Mouse (Mus musculus) adrenal gland, adult 18-20 months (tissue): Measurements from ENCODE around the gene Serpina10. TPM values are rescaled to one million over a fixed set of nuclear protein-coding genes. Genes with fewer than 3 reads are reported as not detected.
"Not testable (repeated sequence)": the region's sequence is repeated elsewhere in the genome, so short reads cannot be mapped to it uniquely, and the experiment has no call there.

Experiments
- DNase-seq, 2 experiments: peaks; one replicate each; pipeline ENCODE4 v3.0.0; 2021 to 2022; ENCODE audit warnings: low spot score in 2 of 2
- total RNA-seq, 2 experiments: library from RNA; stranded (reverse); gene quantifications; 1 replicate in 1 of 2; 2 replicates in 1 of 2; pipeline ENCODE4 v1.2.3; 2021

Serpina10 gene
- total RNA-seq, 2 experiments from 2014 or later, result not detected

DNA sequence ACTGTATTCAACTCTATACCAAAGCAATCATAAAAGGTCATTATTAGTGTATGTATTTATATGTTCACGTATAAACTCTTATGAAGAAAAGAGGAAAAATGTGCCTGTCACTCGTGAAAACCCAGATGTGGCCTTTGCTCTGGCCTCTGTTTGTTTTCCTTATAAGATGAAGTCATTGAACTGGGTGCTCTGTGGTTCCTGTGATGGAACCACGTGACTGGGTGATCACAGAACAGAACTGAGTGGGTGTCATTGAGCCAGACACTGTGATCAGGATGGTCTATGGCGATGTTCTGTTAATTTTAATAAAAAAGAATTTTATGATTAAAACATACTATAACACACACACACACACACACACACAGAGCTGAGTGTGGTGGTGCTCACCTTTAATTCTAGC is 15.5 kb downstream of the Serpina10 start:
- no peak for DNase-seq

DNA sequence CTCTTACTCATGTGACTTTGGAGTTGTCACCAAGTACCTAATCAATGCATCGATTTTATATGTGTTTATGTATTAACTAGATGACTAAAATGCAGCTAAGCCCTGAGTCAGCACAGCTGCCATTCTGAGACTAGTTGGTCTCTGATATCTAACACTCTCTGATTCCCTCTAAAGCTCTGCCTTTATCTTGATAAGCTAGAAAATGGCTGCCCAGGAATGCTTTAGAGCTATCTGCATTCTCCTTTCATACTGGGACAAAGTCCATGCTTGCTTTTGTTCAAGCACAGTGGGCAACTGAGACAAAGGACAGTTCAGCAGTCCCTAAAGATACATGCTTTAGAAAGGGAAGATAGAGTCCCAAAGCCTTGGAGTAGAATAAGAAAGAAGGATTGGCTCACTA is 16.1 kb downstream of the Serpina10 start:
- DNase-seq, result no peak

DNA sequence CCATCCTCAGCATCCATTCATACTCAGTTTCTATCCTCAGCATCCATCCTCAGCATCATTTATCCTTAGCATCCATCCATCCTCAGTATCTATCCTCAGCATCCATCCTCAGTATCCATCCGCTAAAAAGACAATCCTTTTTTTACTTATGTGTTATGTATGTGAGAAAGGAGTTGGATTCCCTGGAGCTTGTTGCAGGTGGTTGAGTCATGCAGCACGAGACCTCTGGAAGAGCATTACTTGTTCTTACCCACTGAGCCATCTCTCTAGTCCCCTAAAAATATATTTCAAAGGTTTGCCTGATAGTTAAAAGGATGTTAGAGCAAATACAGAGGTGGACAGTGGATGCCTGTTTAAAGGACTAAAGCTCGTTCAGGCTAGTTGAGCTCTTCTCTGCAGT is 29.4 kb downstream of the Serpina10 start:
- no peak for DNase-seq

DNA sequence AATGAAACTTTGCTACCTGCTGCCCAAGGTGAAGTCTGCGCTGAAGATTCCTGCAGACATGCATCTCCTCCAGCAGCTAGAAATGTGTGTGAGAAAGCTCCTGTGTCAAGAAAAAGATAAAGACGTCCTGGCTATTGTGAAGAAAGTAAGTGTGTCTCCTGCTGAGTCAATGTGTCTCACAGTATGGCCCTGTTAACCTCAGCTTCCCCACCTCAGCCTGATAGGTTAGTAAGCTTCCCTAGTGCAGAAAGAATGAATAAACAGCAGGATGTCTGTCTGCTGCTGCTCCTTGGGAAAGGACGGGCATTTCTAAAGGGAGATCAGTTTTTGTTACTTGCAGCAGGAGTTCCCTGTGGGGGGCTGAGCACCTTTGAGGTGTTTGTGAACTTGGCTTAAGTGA is 30.9 kb downstream of the Serpina10 start:
- no peak for DNase-seq

DNA sequence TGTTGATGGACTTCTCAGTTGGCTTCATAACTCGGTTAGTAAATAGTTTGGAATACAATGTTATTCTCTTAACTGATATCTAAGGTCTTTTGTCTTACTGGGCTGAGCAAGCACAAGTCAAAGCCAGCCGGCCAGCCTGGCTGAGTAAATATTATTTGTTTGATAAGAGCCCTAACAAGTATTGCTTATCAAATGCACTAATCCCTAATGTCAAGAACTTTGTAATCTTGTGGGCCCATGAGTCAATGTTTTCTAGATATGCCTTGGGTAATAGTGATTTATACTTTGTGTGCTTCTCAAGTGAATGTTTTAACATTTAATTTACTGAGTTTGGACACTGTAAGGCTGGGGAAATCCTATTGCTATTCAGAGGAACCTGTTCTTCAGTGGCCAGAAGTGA is 32.8 kb downstream of the Serpina10 start:
- no peak for DNase-seq

DNA sequence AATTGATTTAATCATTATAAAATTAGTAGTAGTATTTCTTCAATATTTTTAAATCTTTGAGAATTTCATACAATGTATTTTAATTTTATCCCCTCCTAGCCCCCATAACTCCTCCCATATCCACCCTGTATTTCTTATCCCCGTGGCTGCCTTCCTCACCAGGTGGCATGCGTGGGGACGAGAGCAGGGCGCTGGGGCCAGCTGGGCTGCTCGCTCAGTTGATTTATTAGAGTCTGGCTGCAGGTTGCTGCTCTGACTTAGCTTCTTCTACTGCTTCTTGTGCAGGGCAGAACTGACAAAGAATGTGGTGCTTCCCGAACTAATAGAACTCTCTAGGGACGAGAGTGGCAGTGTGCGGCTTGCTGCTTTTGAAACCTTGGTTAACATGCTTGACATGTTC is 47.5 kb downstream of the Serpina10 start:
- no peak for DNase-seq

DNA sequence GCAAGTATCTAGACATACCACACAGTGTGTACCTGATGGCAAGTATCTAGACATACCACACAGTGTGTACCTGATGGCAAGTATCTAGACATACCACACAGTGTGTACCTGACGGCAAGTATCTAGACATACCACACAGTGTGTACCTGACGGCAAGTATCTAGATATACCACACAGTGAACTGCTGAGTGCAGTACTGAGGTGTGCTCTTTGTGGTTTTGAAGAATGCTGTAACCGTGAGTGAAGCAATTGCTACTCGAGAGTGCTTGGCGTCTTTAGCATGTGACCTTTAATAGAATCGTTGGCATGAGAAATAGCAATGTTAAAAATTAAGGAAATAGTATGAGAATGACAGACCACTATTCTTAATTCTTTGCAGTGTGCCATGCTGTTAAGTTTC is 53.1 kb downstream of the Serpina10 start:
- not testable (repeated sequence) for DNase-seq

DNA sequence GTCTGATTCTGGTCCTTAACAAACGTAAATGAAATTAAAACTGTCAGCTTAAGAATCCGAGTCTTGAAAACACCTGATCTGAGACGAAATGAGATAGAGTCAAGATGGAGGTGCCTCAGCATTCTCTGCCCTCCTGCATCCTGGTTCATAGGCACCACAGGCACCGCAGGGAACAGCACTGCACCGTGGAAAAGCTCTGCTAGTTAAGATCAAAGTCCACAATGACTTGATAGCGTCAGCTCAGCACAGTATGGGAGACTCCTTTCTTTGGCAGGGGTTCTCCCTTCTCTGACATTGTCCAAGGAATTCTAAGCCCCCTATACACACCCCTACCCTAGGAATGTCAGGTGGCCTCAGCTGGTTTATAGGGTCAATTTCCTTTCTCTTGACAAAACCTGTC is 61.6 kb downstream of the Serpina10 start:
- no peak for DNase-seq

DNA sequence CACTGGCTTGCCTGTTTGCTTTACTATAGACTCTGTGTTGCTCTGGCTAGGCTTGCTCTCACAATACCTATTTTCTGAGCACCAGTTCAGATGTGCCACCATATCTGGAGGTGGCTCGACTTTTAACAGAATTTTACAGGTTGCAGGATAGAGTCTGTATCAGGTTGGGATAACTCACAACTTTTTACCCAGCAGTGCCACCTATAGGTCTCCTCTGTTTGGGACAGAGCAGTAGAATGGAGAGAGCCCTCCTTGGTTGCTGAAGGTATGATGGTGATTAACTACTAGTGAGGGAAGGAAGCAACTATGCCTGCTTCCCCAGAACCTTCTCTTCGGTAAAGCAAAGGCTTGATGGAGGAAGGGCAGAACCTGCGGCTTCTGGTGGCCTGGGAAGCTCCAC is 64.1 kb downstream of the Serpina10 start:
- DNase-seq, result peak in 1 of 2 experiments; percentile 20

DNA sequence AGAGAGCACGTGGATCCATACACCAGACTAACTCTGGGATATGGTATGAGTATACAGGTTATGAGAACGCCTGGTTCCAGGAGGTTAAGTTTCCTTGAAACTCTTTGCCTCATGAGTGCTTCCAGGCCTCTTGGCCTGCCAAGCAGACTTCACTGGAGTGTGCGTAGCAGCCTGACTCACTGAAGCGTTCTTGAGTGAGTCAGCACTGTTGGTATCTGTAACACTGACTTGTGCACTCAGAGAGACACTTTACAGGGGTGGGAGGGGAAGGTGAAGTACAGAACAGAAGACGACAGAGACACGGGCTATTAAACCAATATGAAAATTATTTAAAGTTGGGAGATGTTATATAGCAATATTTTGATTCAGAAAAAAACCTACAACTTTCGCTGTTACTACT is 66.1 kb downstream of the Serpina10 start:
- DNase-seq, result no peak

Other genes starting within 250 kb of the Serpina10 start
- 1 to 10 TPM; 2.5 to 3.3 TPM for gene Otub2, start 242.8 kb downstream of the Serpina10 start, total RNA-seq
- gene 9330161L09Rik, start 223.6 kb downstream of the Serpina10 start, total RNA-seq, result 1 to 10 TPM; 1.7 to 2.1 TPM
- gene Ddx24, start 205.6 kb downstream of the Serpina10 start, total RNA-seq, result 100 to 1,000 TPM; 127 to 134 TPM
- gene Ifi27, start 197.2 kb downstream of the Serpina10 start, total RNA-seq, result 1,000 to 10,000 TPM; 1,097 to 1,809 TPM
- 1,000 to 10,000 TPM in 1 of 2 experiments, 100 to 1,000 TPM in 1; 365 to 1,033 TPM for gene Ifi27l2a, start 187.8 kb downstream of the Serpina10 start, total RNA-seq
- not detected for gene Ifi27l2b, start 174.2 kb downstream of the Serpina10 start, total RNA-seq
- gene Ppp4r4, start 99.2 kb downstream of the Serpina10 start, total RNA-seq, result 1 to 10 TPM; 2.5 to 3.4 TPM
- 1 to 10 TPM in 1 of 2 experiments, under 1 TPM in 1; 0.73 to 7.0 TPM for gene Serpina6, start 25.8 kb upstream of the Serpina10 start, total RNA-seq
- not detected for gene Serpina16, start 44.7 kb upstream of the Serpina10 start, total RNA-seq
- gene Serpina1f, start 64.1 kb upstream of the Serpina10 start, total RNA-seq, result not detected
- gene Serpina1d, start 142.1 kb upstream of the Serpina10 start, total RNA-seq, result under 1 TPM; 0.29 to 0.73 TPM
- 1 to 10 TPM in 1 of 2 experiments, under 1 TPM in 1; 0.54 to 3.0 TPM for gene Serpina1b, start 198.9 kb upstream of the Serpina10 start, total RNA-seq
- gene Serpina1a, start 232.1 kb upstream of the Serpina10 start, total RNA-seq, result under 1 TPM; 0.38 to 0.80 TPM